Mouse (Mus musculus): ENCODE data around the gene 2900026A02Rik. TPM values are rescaled to one million over a fixed set of nuclear protein-coding genes. Genes with fewer than 3 reads are reported as not detected.
A peak's percentile ranks its signal among the peaks of the same experiment; 100 is the strongest.

The 2900026A02Rik gene
- polyA plus RNA-seq, 1 experiment from 2014 or later, result 9.2 TPM

DNA sequence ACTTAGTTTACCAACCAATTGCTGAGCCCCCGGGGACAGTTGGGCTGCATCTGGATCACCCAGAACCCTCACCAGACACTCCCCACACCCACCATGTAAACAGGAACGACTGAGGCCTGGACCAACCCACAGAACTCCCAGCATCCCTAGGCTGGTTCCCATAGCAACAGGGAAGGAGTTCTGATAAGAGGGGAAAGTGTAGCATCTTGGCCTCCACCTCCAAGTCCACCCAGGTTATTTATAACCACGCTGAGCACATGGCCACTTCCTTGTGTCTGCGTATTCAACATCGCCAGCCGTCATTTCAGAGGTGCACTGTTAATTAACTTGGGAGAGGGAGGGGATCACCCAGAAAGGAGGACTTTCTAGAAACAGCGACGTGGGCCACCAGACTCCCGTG is 75.9 kb downstream of the 2900026A02Rik start:
- H3K4me2 ChIP-seq (ENCODE audit: low read depth, low read length), result no peak overlapping the region
- 55% methylated on average over 9 of the region's 9 CpGs for WGBS
- ATAC-seq (ENCODE audit: low read depth) (no peak), DNase-seq (ENCODE audit: low spot score) (no peak)
- no peak overlapping the region for H3K4me3 ChIP-seq (ENCODE audit: low read depth, low read length)
- H3K27me3 ChIP-seq (replicated peaks; ENCODE audit: control insufficient read depth, insufficient read depth, low read length), result no peaks in the 10 kb centered on the region
- no peak overlapping the region for H3K27ac ChIP-seq (replicated peaks; ENCODE audit: low read depth, low read length)
- H3K9ac ChIP-seq (ENCODE audit: low read depth, low read length), result no peak overlapping the region
- peaks cover 17% of the 10 kb centered on the region for H3K4me1 ChIP-seq (ENCODE audit: control insufficient read depth, insufficient read depth, low read length)
- H3K36me3 ChIP-seq (ENCODE audit: control insufficient read depth, insufficient read depth, low read length), result no peaks in the 10 kb centered on the region
- H3K9me3 ChIP-seq (ENCODE audit: control insufficient read depth, low read length), result no peaks in the 10 kb centered on the region

GRCm38 (mm10) chr5:113142486-113142885 is 78.5 kb downstream of the 2900026A02Rik start:
- Histone ChIP-seq H3K27ac (replicated peaks; ENCODE audit: low read depth, low read length) (0 out of 2 replicates have a peak overlapping the region, but pooled peaks have one; percentile 6), H3K36me3 (ENCODE audit: control insufficient read depth, insufficient read depth, low read length) (no peaks in the 10 kb centered on the region), H3K9me3 (ENCODE audit: control insufficient read depth, low read length) (no peaks in the 10 kb centered on the region), H3K4me3 (ENCODE audit: low read depth, low read length) (no peak overlapping the region), H3K4me1 (ENCODE audit: control insufficient read depth, insufficient read depth, low read length) (peaks cover 9% of the 10 kb centered on the region; the same call in 1 of the 2 replicates), H3K27me3 (replicated peaks; ENCODE audit: control insufficient read depth, insufficient read depth, low read length) (peaks cover 8% of the 10 kb centered on the region), H3K4me2 (ENCODE audit: low read depth, low read length) (no peak overlapping the region), H3K9ac (ENCODE audit: low read depth, low read length) (no peak overlapping the region; the same call in 1 of the 2 replicates)
- 40% methylated on average over 11 of the region's 11 CpGs for WGBS
- ATAC-seq (ENCODE audit: low read depth), result no peak
- peak; percentile 72 for DNase-seq (ENCODE audit: low spot score)

DNA sequence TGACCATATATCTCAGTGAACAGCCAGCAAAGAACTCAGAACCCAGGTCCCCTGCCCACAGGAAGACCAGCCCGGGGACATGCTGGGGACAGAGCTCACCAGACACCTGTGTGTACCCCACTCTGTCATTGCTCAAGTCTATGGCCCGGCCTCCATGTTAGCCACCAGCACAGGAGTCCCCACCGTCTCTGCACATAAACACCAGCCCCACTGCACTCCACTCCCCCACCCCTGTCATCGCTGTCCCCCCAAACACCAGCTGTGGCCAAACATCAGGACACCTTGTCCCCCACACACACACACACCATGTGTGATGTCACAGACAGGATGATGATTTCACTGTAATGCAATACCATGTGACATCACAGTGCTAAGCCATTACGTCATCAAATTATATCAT is 79.0 kb downstream of the 2900026A02Rik start:
- DNase-seq (ENCODE audit: low spot score), result no peak
- no peaks in the 10 kb centered on the region for H3K36me3 ChIP-seq (ENCODE audit: control insufficient read depth, insufficient read depth, low read length)
- H3K4me3 ChIP-seq (ENCODE audit: low read depth, low read length), result no peak overlapping the region
- no peak for ATAC-seq (ENCODE audit: low read depth)
- no peak overlapping the region for H3K9ac ChIP-seq (ENCODE audit: low read depth, low read length)
- WGBS, result 92% methylated on average over 5 of the region's 5 CpGs
- no peak overlapping the region for H3K27ac ChIP-seq (replicated peaks; ENCODE audit: low read depth, low read length)
- H3K4me1 ChIP-seq (ENCODE audit: control insufficient read depth, insufficient read depth, low read length), result peaks cover 9% of the 10 kb centered on the region; the same call in 1 of the 2 replicates
- H3K4me2 ChIP-seq (ENCODE audit: low read depth, low read length), result no peak overlapping the region
- H3K9me3 ChIP-seq (ENCODE audit: control insufficient read depth, low read length), result no peaks in the 10 kb centered on the region
- H3K27me3 ChIP-seq (replicated peaks; ENCODE audit: control insufficient read depth, insufficient read depth, low read length), result peaks cover 13% of the 10 kb centered on the region

- H3K9ac ChIP-seq (ENCODE audit: low read depth, low read length), result no peak overlapping the region
- no peak for DNase-seq (ENCODE audit: low spot score)
- H3K9me3 ChIP-seq (ENCODE audit: control insufficient read depth, low read length), result no peaks in the 10 kb centered on the region
- 94% methylated on average over 5 of the region's 5 CpGs for WGBS
- H3K4me2 ChIP-seq (ENCODE audit: low read depth, low read length), result no peak overlapping the region
- H3K4me3 ChIP-seq (ENCODE audit: low read depth, low read length), result no peak overlapping the region
- no peak overlapping the region for H3K27ac ChIP-seq (replicated peaks; ENCODE audit: low read depth, low read length)
- peaks cover 12% of the 10 kb centered on the region; the same call in 1 of the 2 replicates for H3K4me1 ChIP-seq (ENCODE audit: control insufficient read depth, insufficient read depth, low read length)
- H3K36me3 ChIP-seq (ENCODE audit: control insufficient read depth, insufficient read depth, low read length), result no peaks in the 10 kb centered on the region
- peaks cover 15% of the 10 kb centered on the region for H3K27me3 ChIP-seq (replicated peaks; ENCODE audit: control insufficient read depth, insufficient read depth, low read length)
- no peak for ATAC-seq (ENCODE audit: low read depth)
These were observed 80.2 kb downstream of the 2900026A02Rik start for GRCm38 (mm10) chr5:113140872-113141271.

- Histone ChIP-seq H3K27me3 (replicated peaks; ENCODE audit: control insufficient read depth, insufficient read depth, low read length) (peaks cover 15% of the 10 kb centered on the region), H3K27ac (replicated peaks; ENCODE audit: low read depth, low read length) (no peak overlapping the region), H3K9ac (ENCODE audit: low read depth, low read length) (no peak overlapping the region), H3K4me3 (ENCODE audit: low read depth, low read length) (no peak overlapping the region), H3K36me3 (ENCODE audit: control insufficient read depth, insufficient read depth, low read length) (no peaks in the 10 kb centered on the region), H3K4me2 (ENCODE audit: low read depth, low read length) (no peak overlapping the region), H3K4me1 (ENCODE audit: control insufficient read depth, insufficient read depth, low read length) (peaks cover 18% of the 10 kb centered on the region; the same call in 1 of the 2 replicates), H3K9me3 (ENCODE audit: control insufficient read depth, low read length) (no peaks in the 10 kb centered on the region)
- ATAC-seq (ENCODE audit: low read depth) (no peak), DNase-seq (ENCODE audit: low spot score) (no peak)
- WGBS, result 89% methylated on average over 3 of the region's 3 CpGs
These were observed 81.0 kb downstream of the 2900026A02Rik start for GRCm38 (mm10) chr5:113140051-113140450.

DNA sequence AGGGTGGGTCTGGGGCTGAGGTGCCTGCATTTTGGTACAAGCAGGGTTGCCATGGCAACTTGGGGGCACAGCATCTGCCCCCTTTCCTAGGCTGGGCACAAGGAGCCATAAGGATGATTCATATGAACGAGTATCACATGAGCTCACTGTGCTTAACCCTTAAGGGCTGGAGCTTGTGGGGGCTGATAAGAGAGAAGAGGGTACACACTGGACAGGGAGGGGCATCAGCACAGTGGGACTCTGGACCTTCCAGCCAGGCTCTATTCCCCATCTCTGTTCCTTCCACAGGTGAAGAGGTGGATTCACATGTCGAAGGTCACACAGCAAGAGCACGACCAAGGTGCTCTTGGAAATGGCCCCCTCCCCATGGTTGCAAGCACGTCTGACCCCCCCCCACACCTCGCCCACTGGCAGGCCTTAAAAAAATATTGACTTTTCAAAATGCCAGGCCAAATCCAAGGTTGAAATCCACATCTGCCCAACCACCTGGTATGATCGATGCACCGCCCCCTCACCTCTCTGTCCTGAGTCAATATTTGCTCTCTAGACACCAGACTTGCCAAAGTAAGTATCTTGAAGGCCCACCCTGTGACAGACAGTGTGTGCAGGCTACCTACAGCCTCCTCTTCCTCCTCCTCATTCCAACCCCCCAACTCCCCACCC is 81.8 kb downstream of the 2900026A02Rik start:
- peak overlapping the region; percentile 85 for H3K4me2 ChIP-seq (ENCODE audit: low read depth, low read length)
- H3K9me3 ChIP-seq (ENCODE audit: control insufficient read depth, low read length), result no peaks in the 10 kb centered on the region
- peak overlapping the region; percentile 64; the same call in 1 of the 2 replicates for H3K9ac ChIP-seq (ENCODE audit: low read depth, low read length)
- H3K27me3 ChIP-seq (replicated peaks; ENCODE audit: control insufficient read depth, insufficient read depth, low read length), result peaks cover 15% of the 10 kb centered on the region
- ATAC-seq (ENCODE audit: low read depth) (no peak; the same call in 1 of the 2 replicates), DNase-seq (ENCODE audit: low spot score) (no peak)
- peak overlapping the region; percentile 47 for H3K4me3 ChIP-seq (ENCODE audit: low read depth, low read length)
- H3K4me1 ChIP-seq (ENCODE audit: control insufficient read depth, insufficient read depth, low read length), result peaks cover 18% of the 10 kb centered on the region; the same call in 1 of the 2 replicates
- peak overlapping the region; percentile 75 for H3K27ac ChIP-seq (replicated peaks; ENCODE audit: low read depth, low read length)
- no peaks in the 10 kb centered on the region for H3K36me3 ChIP-seq (ENCODE audit: control insufficient read depth, insufficient read depth, low read length)
- WGBS, result 51% methylated on average over 7 of the region's 7 CpGs

DNA sequence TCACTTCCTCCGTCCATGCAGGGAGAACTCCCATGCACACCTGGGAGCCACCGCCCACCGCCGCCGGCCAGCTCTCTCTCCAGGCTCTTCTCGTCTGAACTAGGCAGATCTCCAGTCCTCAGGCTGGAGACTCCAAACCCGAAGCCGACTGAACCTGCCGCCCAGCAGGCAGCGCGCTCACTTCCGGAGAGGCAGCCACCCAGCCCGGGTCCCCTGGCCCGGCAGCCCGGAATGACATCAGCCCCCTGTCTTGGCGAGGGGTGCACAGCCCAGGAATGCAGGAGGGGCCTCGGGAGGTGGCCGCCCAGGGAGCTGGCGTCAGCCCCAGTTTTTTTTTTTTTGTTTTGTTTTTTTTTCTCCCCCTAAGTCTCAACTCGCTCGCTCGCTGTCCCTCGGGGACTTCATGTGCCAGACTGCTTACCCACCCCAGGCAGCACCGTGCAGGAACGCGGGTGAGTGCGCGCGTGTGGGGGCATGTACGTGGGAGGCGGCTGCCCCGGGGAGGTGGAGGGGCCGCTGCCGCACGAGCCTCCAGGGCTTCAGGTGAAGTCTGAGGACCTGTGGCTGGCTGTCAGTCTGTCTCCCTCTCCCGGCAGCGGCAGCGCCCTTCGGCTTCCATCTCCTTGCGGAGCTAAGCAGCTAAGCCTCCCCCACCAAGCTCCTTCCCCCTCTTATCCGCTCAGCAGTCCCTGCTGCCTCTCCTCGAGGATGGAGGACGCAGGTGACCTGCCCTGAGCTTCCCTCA is 82.5 kb downstream of the 2900026A02Rik start:
- no peaks in the 10 kb centered on the region for H3K36me3 ChIP-seq (ENCODE audit: control insufficient read depth, insufficient read depth, low read length)
- H3K27me3 ChIP-seq (replicated peaks; ENCODE audit: control insufficient read depth, insufficient read depth, low read length), result peaks cover 15% of the 10 kb centered on the region
- H3K27ac ChIP-seq (replicated peaks; ENCODE audit: low read depth, low read length), result peak overlapping the region; percentile 75
- ATAC-seq (ENCODE audit: low read depth) (peak; percentile 80), DNase-seq (ENCODE audit: low spot score) (peak; percentile 86)
- peaks cover 18% of the 10 kb centered on the region; the same call in 1 of the 2 replicates for H3K4me1 ChIP-seq (ENCODE audit: control insufficient read depth, insufficient read depth, low read length)
- H3K9me3 ChIP-seq (ENCODE audit: control insufficient read depth, low read length), result no peaks in the 10 kb centered on the region
- under 1% methylated on average over 30 of the region's 43 CpGs for WGBS
- peak overlapping the region; percentile 47 for H3K4me3 ChIP-seq (ENCODE audit: low read depth, low read length)
- peak overlapping the region; percentile 64 for H3K9ac ChIP-seq (ENCODE audit: low read depth, low read length)
- H3K4me2 ChIP-seq (ENCODE audit: low read depth, low read length), result peak overlapping the region; percentile 85

DNA sequence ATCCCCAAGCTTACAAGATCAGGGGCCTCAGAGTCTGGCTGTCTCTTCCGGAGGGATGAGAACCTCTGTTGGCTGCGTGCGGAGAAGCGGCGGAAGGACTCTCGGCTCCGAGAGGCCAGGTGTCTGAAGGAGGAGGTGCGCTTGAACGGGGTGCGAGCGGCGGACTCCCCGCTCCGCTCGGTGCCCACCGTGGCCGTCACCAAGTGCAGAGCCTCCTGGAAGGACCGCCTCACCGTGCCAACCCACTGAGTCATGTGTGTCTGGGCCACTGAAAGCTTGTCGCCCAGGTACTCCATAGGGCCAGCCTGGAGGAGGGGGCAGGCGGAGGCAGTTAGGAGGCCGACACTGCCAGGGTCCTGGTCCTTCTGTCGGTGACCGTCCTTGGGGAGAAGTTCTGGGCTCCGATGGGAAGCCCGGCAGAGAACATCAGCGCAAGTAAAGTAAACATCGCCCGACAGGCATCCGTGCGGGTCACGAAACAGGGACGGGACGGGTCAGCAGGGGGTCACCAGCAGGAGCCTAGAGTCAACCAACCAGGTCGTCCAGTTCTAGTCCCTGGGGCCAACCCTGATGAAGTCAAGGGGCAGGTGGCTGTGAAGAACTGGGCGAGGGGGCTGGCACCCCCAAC is 83.2 kb downstream of the 2900026A02Rik start:
- H3K4me2 ChIP-seq (ENCODE audit: low read depth, low read length), result peak overlapping the region; percentile 85

More for the DNA sequence above, 83.2 kb downstream of the 2900026A02Rik start:
- no peaks in the 10 kb centered on the region for H3K36me3 ChIP-seq (ENCODE audit: control insufficient read depth, insufficient read depth, low read length)
- no peaks in the 10 kb centered on the region for H3K9me3 ChIP-seq (ENCODE audit: control insufficient read depth, low read length)
- 4% methylated on average over 25 of the region's 36 CpGs for WGBS
- no peak for ATAC-seq (ENCODE audit: low read depth)
- H3K27ac ChIP-seq (replicated peaks; ENCODE audit: low read depth, low read length), result peak overlapping the region; percentile 75
- H3K4me3 ChIP-seq (ENCODE audit: low read depth, low read length), result peak overlapping the region; percentile 47
- peak overlapping the region; percentile 64 for H3K9ac ChIP-seq (ENCODE audit: low read depth, low read length)
- H3K27me3 ChIP-seq (replicated peaks; ENCODE audit: control insufficient read depth, insufficient read depth, low read length), result peaks cover 15% of the 10 kb centered on the region
- peaks cover 18% of the 10 kb centered on the region; the same call in 1 of the 2 replicates for H3K4me1 ChIP-seq (ENCODE audit: control insufficient read depth, insufficient read depth, low read length)
- DNase-seq (ENCODE audit: low spot score), result no peak

Measured in embryonic facial prominence, embryonic 14.5 days (tissue).